Mouse (Mus musculus) heart, embryonic 16.5 days (tissue): Measurements from ENCODE around the gene Atxn1. TPM values are rescaled to one million over a fixed set of nuclear protein-coding genes. Genes with fewer than 3 reads are reported as not detected.

Experiments
- ATAC-seq: fragments of 200-750 bp; cut with Nextera tagmentation; replicated peaks from 2 replicates; pipeline ENCODE4 v1.8.0; 2017; ENCODE audit warnings: moderate number of reproducible peaks; ENCODE audit not compliant: insufficient read depth, low FRiP score; ENCODE audit errors: extremely low read depth
- H3K27ac ChIP-seq: fragments of 300-500 bp; sonication (generic); 2 replicates; pipeline ENCODE4 v1.5.1; 2014; ENCODE audit warnings: mild to moderate bottlenecking, low read length, control low read depth, moderate library complexity
- H3K27me3 ChIP-seq: fragments of 300-500 bp; sonication (generic); 2 replicates; pipeline ENCODE4 v1.6.1; 2014; ENCODE audit warnings: low read length, mixed read lengths; ENCODE audit not compliant: control insufficient read depth, insufficient read depth
- H3K36me3 ChIP-seq: fragments of 300-500 bp; sonication (generic); 2 replicates; pipeline ENCODE4 v1.6.1; 2014; ENCODE audit not compliant: control insufficient read depth, insufficient read depth
- H3K4me1 ChIP-seq: fragments of 300-500 bp; sonication (generic); 2 replicates; pipeline ENCODE4 v1.6.1; 2014; ENCODE audit warnings: low read length, mixed read lengths; ENCODE audit not compliant: control insufficient read depth, insufficient read depth
- H3K4me2 ChIP-seq: fragments of 300-500 bp; sonication (generic); 2 replicates; pipeline ENCODE4 v1.6.1; 2014; ENCODE audit warnings: low read depth, mild to moderate bottlenecking, control low read depth, low read length
- H3K4me3 ChIP-seq: fragments of 300-500 bp; sonication (generic); 2 replicates; pipeline ENCODE4 v1.5.1; 2014; ENCODE audit warnings: mild to moderate bottlenecking, control low read depth, low read length
- H3K9ac ChIP-seq: fragments of 300-500 bp; sonication (generic); 2 replicates; pipeline ENCODE4 v1.6.1; 2014; ENCODE audit warnings: low read length, control low read depth
- H3K9me3 ChIP-seq: fragments of 300-500 bp; sonication (generic); replicated peaks from 2 replicates; pipeline ENCODE4 v1.6.1; 2016; ENCODE audit warnings: low read length; ENCODE audit not compliant: control insufficient read depth
- WGBS: fragments of 180-500 bp; shearing (Covaris S2); extraction: QIAGEN DNeasy Blood & Tissue Kit; methylation state at CpG from one replicate; pipeline ENCODE4 v1.1.7; 2014; 5-methylcytosine and 5-hydroxymethylcytosine counted together
- polyA plus RNA-seq: library from polyadenylated mRNA; unstranded; fragments of >200 nt; fragmentation: Nextera tagmentation; extraction: Ambion mirVana; gene quantifications from 2 replicates; pipeline ENCODE4 v1.2.1, GENCODE M21; 2015

The Atxn1 gene
- polyA plus RNA-seq, 1 experiment from 2014 or later, result 7.2 TPM

- Histone ChIP-seq H3K4me3 (no peak overlapping the region), H3K4me2 (no peak overlapping the region), H3K36me3 (no peaks in the 10 kb centered on the region), H3K9me3 (no peaks in the 10 kb centered on the region), H3K4me1 (peaks cover 9% of the 10 kb centered on the region), H3K9ac (no peak overlapping the region), H3K27me3 (no peaks in the 10 kb centered on the region), H3K27ac (no peak overlapping the region)
- 29% methylated on average over 7 of the region's 7 CpGs for WGBS
- no peak for ATAC-seq
Measured at GRCm38 (mm10) chr13:45595416-45595815, 369.4 kb downstream of the Atxn1 start.

GRCm38 (mm10) chr13:45593914-45594313 is 370.9 kb downstream of the Atxn1 start:
- Histone ChIP-seq H3K4me1 (peaks cover 9% of the 10 kb centered on the region), H3K27ac (no peak overlapping the region), H3K9me3 (no peaks in the 10 kb centered on the region), H3K27me3 (no peaks in the 10 kb centered on the region), H3K4me2 (no peak overlapping the region), H3K9ac (no peak overlapping the region), H3K36me3 (no peaks in the 10 kb centered on the region), H3K4me3 (no peak overlapping the region)
- no peak for ATAC-seq
- WGBS, result 64% methylated on average over 1 of the region's 1 CpGs

- H3K9ac ChIP-seq, result no peak overlapping the region
- H3K36me3 ChIP-seq, result no peaks in the 10 kb centered on the region
- no peak overlapping the region for H3K4me2 ChIP-seq
- H3K4me1 ChIP-seq, result peaks cover 9% of the 10 kb centered on the region
- no peaks in the 10 kb centered on the region for H3K9me3 ChIP-seq
- no peak overlapping the region for H3K27ac ChIP-seq
- H3K4me3 ChIP-seq, result no peak overlapping the region
- no peaks in the 10 kb centered on the region for H3K27me3 ChIP-seq
- no peak for ATAC-seq
Measured at GRCm38 (mm10) chr13:45590898-45591297, 373.9 kb downstream of the Atxn1 start.

- Histone ChIP-seq H3K36me3 (no peaks in the 10 kb centered on the region), H3K4me2 (no peak overlapping the region), H3K9me3 (0 out of 2 replicates have a peak, but pooled peaks cover 3% of the 10 kb centered on the region), H3K4me1 (0 out of 2 replicates have a peak, but pooled peaks cover 3% of the 10 kb centered on the region), H3K27me3 (no peaks in the 10 kb centered on the region), H3K4me3 (no peak overlapping the region), H3K9ac (no peak overlapping the region), H3K27ac (no peak overlapping the region)
- ATAC-seq, result no peak
- 88% methylated on average over 5 of the region's 5 CpGs for WGBS
Measured at GRCm38 (mm10) chr13:45583061-45583460, 381.7 kb downstream of the Atxn1 start.

GRCm38 (mm10) chr13:45582294-45582693 is 382.5 kb downstream of the Atxn1 start:
- no peaks in the 10 kb centered on the region for H3K36me3 ChIP-seq
- peaks cover 10% of the 10 kb centered on the region for H3K4me1 ChIP-seq
- H3K27me3 ChIP-seq, result no peaks in the 10 kb centered on the region
- H3K9me3 ChIP-seq, result 0 out of 2 replicates have a peak, but pooled peaks cover 3% of the 10 kb centered on the region
- H3K9ac ChIP-seq, result no peak overlapping the region
- no peak overlapping the region for H3K4me3 ChIP-seq
- 76% methylated on average over 12 of the region's 12 CpGs for WGBS
- no peak overlapping the region for H3K4me2 ChIP-seq
- no peak overlapping the region for H3K27ac ChIP-seq
- no peak for ATAC-seq

- Histone ChIP-seq H3K27ac (no peak overlapping the region), H3K36me3 (no peaks in the 10 kb centered on the region), H3K9me3 (0 out of 2 replicates have a peak, but pooled peaks cover 3% of the 10 kb centered on the region), H3K9ac (no peak overlapping the region), H3K4me2 (no peak overlapping the region), H3K4me1 (peaks cover 24% of the 10 kb centered on the region), H3K4me3 (no peak overlapping the region), H3K27me3 (no peaks in the 10 kb centered on the region)
- ATAC-seq, result no peak
- 71% methylated on average over 3 of the region's 3 CpGs for WGBS
Measured at GRCm38 (mm10) chr13:45579751-45580150, 385.1 kb downstream of the Atxn1 start.

GRCm38 (mm10) chr13:45577784-45578183 is 387.0 kb downstream of the Atxn1 start:
- no peaks in the 10 kb centered on the region for H3K9me3 ChIP-seq
- H3K36me3 ChIP-seq, result no peaks in the 10 kb centered on the region
- peak overlapping the region; percentile 33; the same call in 1 of the 2 replicates for H3K27ac ChIP-seq
- 0 out of 2 replicates have a peak, but pooled peaks have one; percentile 42 for ATAC-seq
- no peaks in the 10 kb centered on the region for H3K27me3 ChIP-seq
- no peak overlapping the region for H3K4me3 ChIP-seq
- H3K4me2 ChIP-seq, result no peak overlapping the region
- H3K4me1 ChIP-seq, result peaks cover 24% of the 10 kb centered on the region
- WGBS, result 32% methylated on average over 2 of the region's 2 CpGs
- no peak overlapping the region for H3K9ac ChIP-seq

- 31% methylated on average over 5 of the region's 5 CpGs for WGBS
- no peaks in the 10 kb centered on the region for H3K27me3 ChIP-seq
- ATAC-seq, result no peak
- no peak overlapping the region for H3K4me3 ChIP-seq
- H3K4me1 ChIP-seq, result peaks cover 27% of the 10 kb centered on the region
- no peaks in the 10 kb centered on the region for H3K36me3 ChIP-seq
- no peak overlapping the region for H3K9ac ChIP-seq
- no peak overlapping the region for H3K4me2 ChIP-seq
- H3K9me3 ChIP-seq, result no peaks in the 10 kb centered on the region
- peak overlapping the region; percentile 33; the same call in 1 of the 2 replicates for H3K27ac ChIP-seq
Measured at GRCm38 (mm10) chr13:45577366-45577765, 387.4 kb downstream of the Atxn1 start.

- Histone ChIP-seq H3K4me1 (peaks cover 33% of the 10 kb centered on the region), H3K4me2 (peak overlapping the region; percentile 21; the same call in 1 of the 2 replicates)
Measured at GRCm38 (mm10) chr13:45576185-45576584, 388.6 kb downstream of the Atxn1 start.

More at GRCm38 (mm10) chr13:45576185-45576584, 388.6 kb downstream of the Atxn1 start:
- Histone ChIP-seq H3K9ac (peak overlapping the region; percentile 3; the same call in 1 of the 2 replicates), H3K4me3 (no peak overlapping the region), H3K27ac (peak overlapping the region; percentile 86), H3K9me3 (no peaks in the 10 kb centered on the region), H3K27me3 (no peaks in the 10 kb centered on the region), H3K36me3 (no peaks in the 10 kb centered on the region)
- ATAC-seq, result peak; percentile 71
- 46% methylated on average over 4 of the region's 4 CpGs for WGBS
